Mouse (Mus musculus): ENCODE measurements at regions not wholly inside any gene's neighbourhood (a gene's known extent, or its start where the extent isn't known, plus 50 kb on each side); places are given as distances from the start of the nearest gene placed in this dataset.

- intact Hi-C loops (cut with DNase I) = no loop called here
- no peak for DNase-seq
Observed at GRCm38 (mm10) chr4:46257061-46257795, 61.1 kb upstream of the Xpa start.

- peak; percentile 12 for DNase-seq
- intact Hi-C loops (cut with DNase I) = no loop called here
Observed at GRCm38 (mm10) chr4:46258774-46259173, 62.7 kb upstream of the Xpa start.

DNA sequence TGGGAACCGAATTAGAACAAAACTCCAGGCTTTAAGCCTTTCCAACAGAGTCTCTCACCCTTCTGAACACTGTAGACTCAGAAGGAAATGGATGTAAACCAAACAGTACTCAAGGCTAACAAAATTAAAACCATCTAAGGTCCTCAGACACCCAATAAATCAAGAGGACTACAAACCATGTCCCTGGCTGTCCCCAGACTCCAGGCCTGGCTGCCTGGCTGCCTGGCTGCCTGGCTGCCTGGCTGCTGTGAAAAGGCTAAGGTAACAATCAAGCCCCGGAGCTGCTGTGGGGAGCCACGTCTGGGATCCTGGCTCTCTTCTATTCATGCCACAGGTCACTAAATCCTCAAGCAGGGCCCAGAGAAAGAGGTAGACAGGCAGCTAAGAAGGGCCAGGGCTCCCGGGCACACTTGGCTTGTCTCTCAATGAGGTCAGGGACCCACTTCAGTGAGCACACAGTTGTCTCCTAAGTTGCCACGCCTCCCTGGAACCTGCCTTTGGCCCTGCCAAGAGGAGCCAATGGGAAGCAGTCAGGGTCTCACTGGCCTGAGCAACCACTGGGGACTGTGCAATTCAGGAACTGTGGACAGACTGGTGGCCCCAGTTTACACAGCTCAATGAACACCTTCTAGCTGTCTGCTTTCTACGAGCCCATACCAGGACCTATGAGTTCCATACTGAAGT lies 72.6 kb upstream of the Xpa start:
- intact Hi-C loops (cut with DNase I) = no loop called here
- no peak for DNase-seq

DNA sequence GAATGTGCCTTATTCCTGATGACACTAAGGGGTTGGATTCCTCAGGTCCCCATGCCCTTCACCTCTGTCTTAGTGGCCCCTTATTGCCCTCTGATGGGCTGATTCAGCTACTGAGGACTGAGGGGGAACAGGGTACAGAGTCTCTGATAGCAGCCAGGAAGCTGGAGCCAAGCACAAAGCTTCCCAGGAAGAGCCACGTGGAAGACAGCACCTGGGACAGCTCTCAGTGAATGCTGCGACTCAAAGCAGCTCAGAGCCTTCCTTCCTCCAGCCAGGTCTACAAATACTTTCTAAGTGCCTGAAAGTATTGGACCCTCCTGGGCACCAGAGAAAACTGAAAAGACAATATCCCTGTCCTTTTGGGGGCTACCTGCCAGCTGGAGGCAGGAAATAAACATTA lies 72.3 kb upstream of the Foxe1 start:
- no peak for DNase-seq
- intact Hi-C loops (cut with DNase I) = no loop called here

GRCm38 (mm10) chr4:46275773-46276172 lies 67.6 kb upstream of the Foxe1 start:
- intact Hi-C loops (cut with DNase I) = no loop called here

DNA sequence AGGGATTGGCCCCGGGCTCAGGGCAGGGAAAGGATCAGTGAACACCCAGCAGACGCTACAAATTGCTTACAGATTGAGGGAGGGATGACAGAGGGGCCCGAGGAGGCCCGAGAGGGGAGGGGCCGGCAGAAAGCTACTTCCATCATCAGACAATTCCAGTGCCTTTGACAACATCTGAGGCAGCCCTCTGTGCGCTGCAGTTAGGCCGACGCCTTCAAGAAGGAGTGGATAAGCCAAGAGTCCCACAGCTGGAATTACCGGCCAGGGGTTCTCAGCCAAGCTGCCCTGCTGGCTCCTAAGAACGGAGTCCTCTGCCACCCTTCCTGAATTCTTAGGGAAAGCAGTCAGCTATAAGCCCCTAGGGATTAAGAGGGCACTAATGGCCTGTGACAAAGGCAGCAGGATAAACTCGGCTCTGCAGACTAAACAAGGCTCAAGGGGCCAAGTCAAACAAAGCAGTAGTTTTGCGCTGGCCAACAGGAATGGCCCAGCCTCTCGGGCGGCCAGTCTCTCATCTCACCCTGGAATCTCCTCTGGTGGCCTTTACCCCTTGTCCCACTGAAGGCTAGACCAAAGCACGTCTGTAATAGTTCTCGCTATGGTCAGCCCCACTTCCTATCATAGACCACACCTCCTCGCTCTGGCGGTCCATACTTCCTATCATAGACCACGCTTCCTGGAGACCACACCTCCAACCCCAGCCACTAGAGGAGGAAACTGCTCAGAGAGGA lies 66.4 kb upstream of the Foxe1 start:
- intact Hi-C loops (cut with DNase I) = no loop called here
- no peak for DNase-seq

More at GRCm38 (mm10) chr4:46275773-46276172, 67.6 kb upstream of the Foxe1 start:
- no peak for DNase-seq

DNA sequence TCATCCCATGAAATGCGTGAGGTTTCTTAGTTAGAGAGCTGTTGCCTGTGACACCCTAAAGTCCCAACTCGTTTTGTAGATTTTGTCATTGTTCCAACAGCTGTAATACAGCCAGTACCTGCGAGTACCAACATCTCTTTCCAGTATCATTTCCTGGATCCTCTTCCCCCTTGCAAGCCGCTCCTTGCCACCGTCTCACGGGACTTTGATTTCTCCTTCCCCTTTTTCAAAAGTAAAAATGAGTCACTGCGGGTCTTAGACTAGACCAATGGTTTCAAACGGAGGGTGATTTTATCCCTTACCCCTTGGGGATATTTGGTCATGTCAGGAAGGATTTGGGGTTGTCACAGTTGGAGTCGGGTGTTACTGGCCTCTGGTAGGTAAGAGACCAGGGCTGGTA lies 56.5 kb upstream of the Foxe1 start:
- intact Hi-C loops (cut with DNase I) = no loop called here
- no peak for DNase-seq

DNA sequence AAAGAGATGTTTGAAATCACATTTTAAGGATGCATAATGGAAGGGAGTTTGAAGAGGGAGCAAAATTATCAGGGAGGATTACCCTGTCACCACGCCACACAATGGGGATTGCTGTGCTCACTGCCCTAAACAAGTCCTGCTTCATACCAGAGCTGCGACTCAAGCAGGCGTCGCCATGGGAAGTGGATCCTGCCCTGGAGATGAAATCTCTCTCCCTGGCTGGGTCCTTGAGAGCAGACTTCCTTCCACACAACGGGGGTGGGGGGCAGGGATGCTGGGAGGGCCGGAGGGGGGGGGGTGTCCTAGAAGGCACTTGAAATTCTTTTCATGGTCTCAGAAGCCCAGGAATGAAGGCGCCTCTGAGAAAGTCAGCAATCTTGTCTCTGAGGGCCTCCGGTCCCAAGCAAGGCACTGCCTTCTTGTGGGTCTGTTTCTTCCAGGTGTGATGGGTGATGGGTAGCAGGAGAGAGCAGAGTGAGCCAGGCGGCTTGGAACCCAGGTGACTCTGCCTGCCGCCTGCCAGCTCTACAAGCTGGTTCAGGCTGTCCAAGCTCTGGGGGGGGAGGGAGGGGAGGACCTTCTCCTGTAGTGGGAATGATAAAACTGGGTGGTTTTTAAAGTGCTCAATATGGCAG lies 51.7 kb upstream of the Foxe1 start:
- no peak for DNase-seq
- intact Hi-C loops (cut with DNase I) = no loop called here
